Mouse (Mus musculus) adrenal gland, adult 8-10 months (tissue): ENCODE data around the gene 9530068E07Rik. TPM values are rescaled to one million over a fixed set of nuclear protein-coding genes. Genes with fewer than 3 reads are reported as not detected.
"Not testable (repeated sequence)": the region's sequence is repeated elsewhere in the genome, so short reads cannot be mapped to it uniquely, and the experiment has no call there.

Experiments
- DNase-seq: peaks from one replicate; pipeline ENCODE4 v3.0.0; 2022
- total RNA-seq, 4 experiments: library from RNA; stranded (reverse); gene quantifications; 2 replicates each; pipeline ENCODE4 v1.2.4; 2022

Gene 9530068E07Rik
- 100 to 1,000 TPM; 147 to 165 (median 157) TPM for total RNA-seq

DNA sequence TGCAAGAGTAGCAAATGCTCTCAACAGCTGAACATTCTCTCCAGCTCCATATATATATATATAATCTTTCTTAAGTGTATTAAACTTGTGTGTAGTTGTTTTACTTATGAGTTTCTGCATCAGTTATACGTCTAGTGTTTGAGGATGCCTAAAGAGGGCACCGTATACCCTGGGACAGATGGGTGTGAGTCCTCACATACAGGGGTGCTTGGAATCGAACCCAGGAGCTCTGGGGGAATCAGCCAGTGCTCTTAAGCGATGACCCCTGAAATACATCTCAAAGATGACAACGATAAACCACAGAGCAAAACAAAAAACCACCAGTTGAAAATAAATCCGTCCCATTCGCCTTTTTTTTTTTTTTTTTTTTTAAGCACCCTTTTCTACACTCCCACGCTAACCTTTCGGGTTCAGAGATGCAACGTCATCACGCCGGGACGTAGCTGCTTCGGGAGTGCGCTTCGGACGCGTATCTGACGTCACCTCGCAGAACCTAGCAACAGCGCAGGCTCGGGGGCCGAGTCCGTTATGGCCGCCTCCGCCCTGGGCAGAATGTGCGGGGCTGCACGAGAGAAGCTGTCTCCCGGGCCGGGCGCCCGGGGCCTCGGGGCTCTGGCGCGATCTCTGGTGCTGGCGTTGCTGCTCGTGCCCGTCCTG is at the start of gene 9530068E07Rik:
Gene 9530068E07Rik (plus strand): TSS at position 489 of the 657 bp plus-strand sequence.
- peak; percentile 90 for DNase-seq

GRCm38 (mm10) chr11:52346635-52347005 is 49.6 kb upstream of the 9530068E07Rik start:
- DNase-seq = no peak

DNA sequence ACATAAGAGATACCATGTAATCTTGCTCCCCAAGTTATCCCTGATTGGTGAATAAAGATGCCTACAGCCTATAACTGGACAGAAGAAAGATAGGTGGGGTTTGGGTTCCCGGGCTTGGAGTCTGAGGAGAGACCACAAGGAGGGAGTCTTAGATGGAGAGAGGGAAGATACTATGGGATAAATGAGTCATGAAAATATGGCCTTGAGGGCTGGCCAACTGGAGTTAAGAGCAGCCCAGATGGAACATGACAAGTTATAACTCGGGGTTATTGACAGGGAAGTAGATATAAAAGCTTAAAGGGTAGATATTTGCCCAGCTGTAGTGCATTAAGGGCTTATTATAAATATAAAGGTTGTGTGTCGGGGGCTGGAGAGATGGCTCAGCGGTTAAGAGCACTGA is 48.1 kb upstream of the 9530068E07Rik start:
- no peak for DNase-seq

GRCm38 (mm10) chr11:52348724-52349123 is 47.5 kb upstream of the 9530068E07Rik start:
- no peak for DNase-seq

- no peak for DNase-seq
Observed at GRCm38 (mm10) chr11:52350924-52351323, 45.3 kb upstream of the 9530068E07Rik start.

- DNase-seq = no peak
Observed at GRCm38 (mm10) chr11:52352271-52352670, 44.0 kb upstream of the 9530068E07Rik start.

DNA sequence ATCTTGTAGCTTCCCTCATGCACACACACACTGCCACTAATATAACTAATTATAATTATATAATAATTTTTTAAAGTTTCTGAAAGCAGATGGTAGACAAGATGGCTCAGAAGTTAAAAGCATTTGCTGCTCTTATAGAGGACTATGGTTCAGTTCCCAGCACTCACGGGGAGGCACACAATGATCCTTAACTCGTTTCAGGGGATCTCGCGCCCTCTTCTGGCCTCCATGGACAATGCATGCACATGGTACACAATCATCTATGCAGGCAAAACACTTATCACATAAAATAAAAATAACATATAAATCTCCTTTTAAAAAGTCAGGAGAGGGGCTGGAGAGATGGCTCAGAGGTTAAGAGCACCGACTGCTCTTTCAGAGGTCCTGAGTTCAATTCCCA is 41.6 kb upstream of the 9530068E07Rik start:
- DNase-seq = no peak

DNA sequence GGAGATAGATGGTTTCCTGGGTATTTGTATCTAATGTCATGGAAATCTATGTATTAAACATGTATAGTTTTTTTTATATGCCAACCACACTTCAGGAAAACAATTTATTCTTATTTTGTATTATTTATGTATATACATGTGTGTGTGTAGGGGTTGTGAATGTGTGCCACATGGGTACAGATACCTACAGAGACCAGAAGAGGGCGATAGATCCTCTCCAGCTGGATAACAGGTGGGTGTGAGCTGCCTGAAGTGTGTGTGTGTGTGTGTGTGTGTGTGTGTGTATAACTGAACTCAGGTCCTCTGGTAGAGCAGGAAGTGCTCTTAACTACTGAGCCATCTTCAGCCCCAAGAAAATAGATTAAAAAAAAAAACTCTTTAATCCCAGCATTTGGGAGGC is 40.6 kb upstream of the 9530068E07Rik start:
- no peak for DNase-seq

- not testable (repeated sequence) for DNase-seq
Observed at GRCm38 (mm10) chr11:52357091-52357490, 39.1 kb upstream of the 9530068E07Rik start.

- DNase-seq = no peak
Observed at GRCm38 (mm10) chr11:52358520-52358919, 37.7 kb upstream of the 9530068E07Rik start.

GRCm38 (mm10) chr11:52359686-52360470 is 36.4 kb upstream of the 9530068E07Rik start:
- DNase-seq = no peak

- DNase-seq = peak; percentile 84
Observed at GRCm38 (mm10) chr11:52360471-52361277, 35.6 kb upstream of the 9530068E07Rik start, which contains the start of gene Vdac1. TSS of gene Vdac1 (plus strand) at chr11:52360860.

- DNase-seq = peak; percentile 54
Observed at GRCm38 (mm10) chr11:52361287-52361921, 34.8 kb upstream of the 9530068E07Rik start.

GRCm38 (mm10) chr11:52364376-52364775 is 31.9 kb upstream of the 9530068E07Rik start:
- DNase-seq = no peak

DNA sequence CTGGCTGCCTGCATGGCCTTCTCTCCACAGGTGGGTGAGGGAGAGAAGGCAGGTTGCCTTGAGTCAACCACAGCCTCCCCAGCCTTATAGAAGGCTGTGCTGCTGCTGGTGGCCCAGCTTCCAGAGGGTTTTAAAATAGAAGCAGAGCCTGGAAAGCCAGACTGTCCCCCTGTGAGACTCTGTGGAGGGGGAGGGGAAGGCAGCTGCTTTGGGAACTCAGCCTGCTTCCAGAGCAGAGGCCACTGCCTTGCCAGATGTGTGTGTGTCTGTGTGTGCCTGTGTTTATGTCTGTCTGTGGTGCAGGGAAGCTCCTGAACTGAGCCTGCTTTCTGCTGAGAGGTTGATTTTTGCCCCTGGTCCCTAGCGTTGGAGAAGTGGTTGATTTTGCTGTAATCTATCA is 31.1 kb upstream of the 9530068E07Rik start:
- DNase-seq = no peak

GRCm38 (mm10) chr11:52366358-52366757 is 29.9 kb upstream of the 9530068E07Rik start:
- no peak for DNase-seq

GRCm38 (mm10) chr11:52368176-52368985 is 27.8 kb upstream of the 9530068E07Rik start:
- DNase-seq = no peak

DNA sequence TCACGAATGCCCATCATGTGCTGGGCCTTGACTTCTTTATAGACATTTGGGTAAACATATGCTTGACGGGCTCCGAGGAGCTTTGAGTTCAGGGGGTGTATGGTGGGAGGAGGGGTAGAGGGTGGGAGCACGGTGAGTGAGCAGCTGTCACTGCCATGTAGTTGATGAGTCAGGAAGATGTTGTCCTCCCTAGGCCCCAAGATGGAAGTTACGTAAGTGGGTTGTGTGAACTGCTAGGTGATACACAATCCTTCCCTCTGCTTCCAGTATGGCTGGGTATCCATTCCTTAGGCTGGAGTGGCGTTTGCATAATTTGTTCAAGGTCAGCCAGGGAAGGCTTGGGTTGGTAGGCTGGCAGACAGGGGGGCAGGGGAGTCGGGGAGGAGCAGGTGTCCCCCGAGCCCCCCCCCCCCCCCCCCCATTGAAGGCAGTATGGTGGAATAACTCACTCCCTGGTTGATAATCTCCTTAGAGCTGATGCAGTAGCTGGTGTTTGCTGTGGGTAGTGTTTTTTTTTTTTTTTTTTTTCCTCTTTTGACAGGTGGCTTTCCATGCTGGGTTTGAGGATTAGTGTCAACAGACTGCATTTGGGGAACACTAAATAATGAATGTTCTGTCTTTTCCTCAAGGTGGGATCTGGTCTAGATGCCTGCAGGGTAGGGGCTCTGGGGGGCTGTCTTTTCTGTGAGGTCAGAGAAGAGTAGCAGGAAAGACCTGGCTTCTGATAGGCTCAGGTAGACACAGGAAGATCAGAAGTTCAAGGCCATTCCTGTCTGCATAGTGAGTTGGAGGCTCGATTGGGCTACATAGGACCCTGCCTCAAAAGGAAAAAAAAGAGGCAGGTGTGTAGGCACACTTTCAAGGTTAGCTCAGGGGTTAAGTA is 26.7 kb upstream of the 9530068E07Rik start:
- no peak for DNase-seq

- DNase-seq = no peak
Observed at GRCm38 (mm10) chr11:52370135-52370452, 26.1 kb upstream of the 9530068E07Rik start.

DNA sequence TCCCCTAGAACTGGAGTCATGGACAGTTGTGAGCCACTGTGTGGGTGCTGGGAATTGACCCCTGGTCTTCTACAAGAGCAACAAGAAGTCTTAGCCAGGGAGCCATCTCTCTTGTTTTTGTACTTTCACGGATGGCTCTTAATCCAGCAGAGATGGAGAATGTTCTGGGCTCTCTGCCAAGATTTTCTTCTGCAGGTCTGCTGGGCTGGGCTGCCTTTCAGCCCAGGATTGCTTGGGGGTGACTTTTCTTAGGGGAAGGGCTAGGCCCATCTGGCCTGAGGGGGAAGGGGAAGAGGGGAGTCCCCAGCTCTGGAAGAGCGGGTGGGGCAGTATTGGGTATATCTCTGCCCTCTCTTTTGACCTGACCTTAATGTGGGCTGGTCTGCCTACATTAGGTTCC is 25.7 kb upstream of the 9530068E07Rik start:
- DNase-seq = no peak

- no peak for DNase-seq
Observed at GRCm38 (mm10) chr11:52373841-52374240, 22.4 kb upstream of the 9530068E07Rik start.
